Mouse (Mus musculus) intestine, embryonic 15.5 days (tissue): ENCODE data around the gene Trip10. TPM values are rescaled to one million over a fixed set of nuclear protein-coding genes. Genes with fewer than 3 reads are reported as not detected.

Experiments
- ATAC-seq: fragments of 200-750 bp; cut with Nextera tagmentation; 2 replicates; pipeline ENCODE4 v1.8.0; 2017; ENCODE audit warnings: moderate TSS enrichment, moderate library complexity
- H3K27ac ChIP-seq: fragments of 300-500 bp; sonication (generic); 2 replicates; pipeline ENCODE4 v1.5.1; 2015; ENCODE audit warnings: mild to moderate bottlenecking, inconsistent platforms
- H3K27me3 ChIP-seq: fragments of 300-500 bp; sonication (generic); replicated peaks from 2 replicates; pipeline ENCODE4 v1.6.1; 2015; ENCODE audit warnings: inconsistent platforms
- H3K36me3 ChIP-seq: fragments of 300-500 bp; sonication (generic); 2 replicates; pipeline ENCODE4 v1.6.1; 2015; ENCODE audit warnings: inconsistent platforms
- H3K4me1 ChIP-seq: fragments of 300-500 bp; sonication (generic); replicated peaks from 2 replicates; pipeline ENCODE4 v1.6.1; 2015; ENCODE audit warnings: inconsistent platforms
- H3K4me2 ChIP-seq: fragments of 300-500 bp; sonication (generic); replicated peaks from 2 replicates; pipeline ENCODE4 v1.6.1; 2015; ENCODE audit warnings: mild to moderate bottlenecking, inconsistent platforms
- H3K4me3 ChIP-seq: fragments of 300-500 bp; sonication (generic); replicated peaks from 2 replicates; pipeline ENCODE4 v1.5.1; 2015; ENCODE audit warnings: inconsistent platforms
- H3K9ac ChIP-seq: fragments of 300-500 bp; sonication (generic); 2 replicates; pipeline ENCODE4 v1.6.1; 2015; ENCODE audit warnings: inconsistent platforms
- H3K9me3 ChIP-seq: fragments of 300-500 bp; sonication (generic); 2 replicates; pipeline ENCODE4 v1.6.1; 2016; ENCODE audit warnings: inconsistent platforms
- WGBS: fragments of 180-500 bp; shearing (Covaris S2); methylation state at CpG from one replicate; pipeline ENCODE4 v1.1.7; 2015; 5-methylcytosine and 5-hydroxymethylcytosine counted together
- polyA plus RNA-seq: library from polyadenylated mRNA; unstranded; fragments of >200 nt; fragmentation: Nextera tagmentation; extraction: Ambion mirVana; gene quantifications from 2 replicates; pipeline ENCODE4 v1.2.1, GENCODE M21; 2015

Gene Trip10
- polyA plus RNA-seq, 1 experiment from 2014 or later, result 46.1 TPM

GRCm38 (mm10) chr17:57243650-57244370 is 5.4 kb upstream of the Trip10 start:
- Histone ChIP-seq H3K27me3 (no peaks in the 10 kb centered on the region), H3K9me3 (no peaks in the 10 kb centered on the region), H3K4me3 (no peak overlapping the region), H3K9ac (no peak overlapping the region), H3K4me1 (peaks cover 20% of the 10 kb centered on the region), H3K4me2 (no peak overlapping the region), H3K36me3 (peaks cover 15% of the 10 kb centered on the region; the same call in 1 of the 2 replicates), H3K27ac (no peak overlapping the region)
- ATAC-seq, result no peak
- 75% methylated on average over 10 of the region's 10 CpGs for WGBS

- H3K4me3 ChIP-seq, result no peak overlapping the region
- peaks cover 15% of the 10 kb centered on the region; the same call in 1 of the 2 replicates for H3K36me3 ChIP-seq
- no peak overlapping the region for H3K4me2 ChIP-seq
- H3K27me3 ChIP-seq, result no peaks in the 10 kb centered on the region
- H3K9ac ChIP-seq, result no peak overlapping the region
- ATAC-seq, result no peak
- no peaks in the 10 kb centered on the region for H3K9me3 ChIP-seq
- WGBS, result 86% methylated on average over 10 of the region's 10 CpGs
- H3K4me1 ChIP-seq, result peaks cover 21% of the 10 kb centered on the region
- H3K27ac ChIP-seq, result no peak overlapping the region
Measured at GRCm38 (mm10) chr17:57245311-57245929, 3.8 kb upstream of the Trip10 start.

DNA sequence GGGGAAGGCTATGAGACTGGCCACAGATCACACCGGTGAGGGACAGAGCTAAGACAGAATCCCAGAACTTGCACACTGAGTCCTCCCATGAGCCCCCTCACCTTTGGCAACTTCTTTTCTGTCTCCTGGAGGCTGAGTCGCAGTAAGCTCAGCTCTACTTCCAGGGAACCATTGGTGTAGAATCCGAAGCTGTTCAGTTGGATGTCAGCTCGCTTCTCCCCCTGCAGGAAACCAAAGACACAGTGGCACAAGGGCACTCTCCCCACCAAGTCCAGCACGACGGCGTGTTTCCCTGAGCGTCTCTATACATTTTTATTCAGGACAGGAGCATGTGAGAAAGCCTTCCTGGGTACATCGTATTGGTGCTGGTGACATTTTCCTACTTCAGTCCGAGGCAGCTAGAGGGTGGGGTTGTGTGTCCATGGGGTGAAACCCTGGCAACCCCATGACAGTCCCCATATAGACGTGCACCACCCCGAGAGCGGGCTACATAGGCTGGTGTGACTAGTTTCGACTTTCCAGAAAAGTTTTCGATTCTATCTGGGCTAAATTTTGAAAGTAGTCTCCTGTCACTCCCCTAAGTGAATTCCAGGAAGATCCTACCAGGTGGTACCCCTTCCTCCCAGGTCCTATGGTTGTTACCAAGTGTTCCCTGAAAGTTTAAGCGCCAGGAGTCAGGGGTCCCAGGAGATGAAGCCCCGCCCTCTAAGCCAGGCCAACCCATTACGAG is 2.4 kb upstream of the Trip10 start:
- Histone ChIP-seq H3K4me3 (peak overlapping the region; percentile 80), H3K36me3 (peaks cover 11% of the 10 kb centered on the region; the same call in 1 of the 2 replicates), H3K4me2 (peak overlapping the region; percentile 84), H3K9ac (peak overlapping the region; percentile 71), H3K27ac (peak overlapping the region; percentile 93), H3K9me3 (no peaks in the 10 kb centered on the region), H3K27me3 (no peaks in the 10 kb centered on the region), H3K4me1 (peaks cover 27% of the 10 kb centered on the region)
- 3% methylated on average over 18 of the region's 18 CpGs for WGBS
- no peak for ATAC-seq

- under 1% methylated on average over 46 of the region's 46 CpGs for WGBS
- Histone ChIP-seq H3K4me1 (peaks cover 27% of the 10 kb centered on the region), H3K9me3 (no peaks in the 10 kb centered on the region), H3K27ac (peak overlapping the region; percentile 94), H3K36me3 (peaks cover 10% of the 10 kb centered on the region; the same call in 1 of the 2 replicates), H3K27me3 (no peaks in the 10 kb centered on the region), H3K9ac (peak overlapping the region; percentile 71), H3K4me2 (peak overlapping the region; percentile 95), H3K4me3 (peak overlapping the region; percentile 80)
- peak; percentile 88 for ATAC-seq
Measured at GRCm38 (mm10) chr17:57247393-57248200, 1.7 kb upstream of the Trip10 start.

DNA sequence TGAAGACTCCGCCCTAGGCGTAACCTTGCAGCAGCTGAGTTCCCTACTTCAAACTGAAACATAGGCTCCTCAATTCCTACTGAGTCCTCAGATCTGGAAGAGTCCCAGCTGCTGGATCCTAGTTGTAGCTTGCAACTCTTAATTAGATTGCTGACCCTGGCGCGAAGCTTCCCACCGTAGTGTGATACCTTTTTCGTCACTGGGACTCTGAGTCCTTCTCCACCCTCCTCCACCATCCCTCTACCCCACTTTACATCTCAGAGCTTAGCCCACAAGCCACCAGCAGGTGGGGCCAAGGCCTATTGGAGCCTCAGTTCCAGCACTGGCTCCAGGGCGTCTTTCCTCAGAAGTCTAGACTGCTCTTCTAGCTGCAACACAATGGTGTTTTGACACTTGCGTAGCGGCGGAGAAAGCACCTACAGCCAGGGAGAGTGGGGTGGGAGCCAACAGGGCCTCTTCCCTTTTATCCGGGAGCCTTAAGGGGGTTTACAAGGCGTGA is 1.0 kb upstream of the Trip10 start, which contains the start of gene Gpr108:
Gene Gpr108 (minus strand): TSS at position 246 of the 499 bp plus-strand sequence.
- Histone ChIP-seq H3K4me1 (peaks cover 27% of the 10 kb centered on the region), H3K27ac (peak within 1 kb of the TSS; percentile 94), H3K36me3 (peaks cover 8% of the 10 kb centered on the region; the same call in 1 of the 2 replicates), H3K9me3 (no peaks in the 10 kb centered on the region), H3K27me3 (no peaks in the 10 kb centered on the region), H3K9ac (peak within 1 kb of the TSS; percentile 73), H3K4me2 (peak within 1 kb of the TSS; percentile 95), H3K4me3 (peak within 1 kb of the TSS; percentile 80)
- peak; percentile 63 for ATAC-seq
- WGBS, result 1% methylated on average over 12 of the region's 12 CpGs

GRCm38 (mm10) chr17:57248771-57249170 is 484 bp upstream of the Trip10 start:
- Histone ChIP-seq H3K27me3 (no peaks in the 10 kb centered on the region), H3K4me1 (peaks cover 27% of the 10 kb centered on the region), H3K27ac (peak overlapping the region; percentile 94), H3K9ac (peak overlapping the region; percentile 48), H3K9me3 (no peaks in the 10 kb centered on the region), H3K4me2 (peak overlapping the region; percentile 95), H3K36me3 (peaks cover 11% of the 10 kb centered on the region), H3K4me3 (peak overlapping the region; percentile 80)
- no peak for ATAC-seq
- WGBS, result 6% methylated on average over 13 of the region's 13 CpGs

DNA sequence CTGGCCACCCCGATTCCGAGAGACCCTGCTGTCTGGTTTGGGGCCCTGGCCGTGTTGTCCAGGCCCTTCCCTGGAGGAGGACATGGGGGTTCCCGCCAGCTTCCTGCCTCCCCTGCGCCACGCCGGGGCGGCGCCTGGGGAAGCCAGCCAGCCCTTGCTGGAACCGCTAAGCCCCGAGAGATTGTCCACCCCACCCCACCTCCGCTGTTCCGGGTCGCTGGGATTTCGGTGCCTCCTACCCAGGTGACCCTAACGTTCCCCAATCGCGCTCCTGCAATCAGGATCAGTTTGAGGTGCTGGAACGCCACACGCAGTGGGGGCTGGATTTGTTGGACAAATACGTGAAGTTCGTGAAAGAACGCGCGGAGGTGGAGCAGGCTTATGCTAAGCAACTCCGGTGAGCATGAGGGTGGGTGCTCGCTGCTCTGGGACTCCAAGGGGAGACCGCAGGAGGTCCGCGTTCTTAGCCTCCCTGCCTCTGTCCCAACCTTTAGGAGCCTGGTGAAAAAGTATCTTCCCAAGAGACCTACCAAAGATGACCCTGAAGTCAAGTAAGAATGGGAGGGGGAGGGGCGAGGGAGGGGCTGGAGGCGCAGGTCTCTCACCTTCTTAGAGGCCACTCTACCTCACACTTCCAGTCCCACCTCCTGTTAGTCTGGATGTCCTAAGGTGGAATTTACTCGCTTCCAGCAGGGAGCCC is 1.4 kb downstream of the Trip10 start:
- peaks cover 22% of the 10 kb centered on the region for H3K36me3 ChIP-seq
- peak overlapping the region; percentile 80 for H3K4me3 ChIP-seq
- WGBS, result 3% methylated on average over 33 of the region's 33 CpGs
- ATAC-seq, result no peak
- H3K9ac ChIP-seq, result peak overlapping the region; percentile 73
- no peaks in the 10 kb centered on the region for H3K9me3 ChIP-seq
- peak overlapping the region; percentile 95 for H3K4me2 ChIP-seq
- H3K27ac ChIP-seq, result peak overlapping the region; percentile 36; the same call in 1 of the 2 replicates
- peaks cover 22% of the 10 kb centered on the region for H3K4me1 ChIP-seq
- H3K27me3 ChIP-seq, result no peaks in the 10 kb centered on the region

- H3K9ac ChIP-seq, result no peak overlapping the region
- H3K27ac ChIP-seq, result no peak overlapping the region
- H3K9me3 ChIP-seq, result no peaks in the 10 kb centered on the region
- WGBS, result 96% methylated on average over 3 of the region's 3 CpGs
- H3K4me1 ChIP-seq, result peaks cover 17% of the 10 kb centered on the region
- H3K4me3 ChIP-seq, result no peak overlapping the region
- no peak overlapping the region; the same call in 1 of the 2 replicates for H3K4me2 ChIP-seq
- no peak for ATAC-seq
- no peaks in the 10 kb centered on the region for H3K27me3 ChIP-seq
- H3K36me3 ChIP-seq, result peaks cover 27% of the 10 kb centered on the region
Measured at GRCm38 (mm10) chr17:57251431-57251830, 2.2 kb downstream of the Trip10 start.

DNA sequence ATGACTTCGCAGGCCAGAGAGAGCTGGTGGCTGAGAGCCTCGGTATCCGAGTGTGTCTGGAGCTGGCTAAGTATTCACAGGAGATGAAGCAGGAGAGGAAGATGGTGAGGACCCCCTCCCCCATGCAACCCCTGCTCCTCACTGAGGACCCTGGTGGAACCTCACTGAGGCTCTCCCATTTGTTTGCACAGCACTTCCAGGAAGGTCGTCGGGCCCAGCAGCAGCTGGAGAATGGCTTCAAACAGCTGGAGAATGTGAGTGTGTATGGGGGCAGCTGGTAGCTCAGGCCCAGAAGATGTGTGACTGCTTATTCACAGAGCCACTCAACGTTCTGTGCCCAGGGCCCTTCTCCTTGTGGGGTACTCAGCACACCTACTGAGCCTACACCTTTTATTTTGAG is 4.1 kb downstream of the Trip10 start:
- ATAC-seq, result no peak
- WGBS, result 46% methylated on average over 6 of the region's 6 CpGs
- Histone ChIP-seq H3K4me2 (no peak overlapping the region), H3K9ac (no peak overlapping the region), H3K27ac (no peak overlapping the region), H3K4me3 (no peak overlapping the region), H3K36me3 (peaks cover 38% of the 10 kb centered on the region), H3K4me1 (peaks cover 12% of the 10 kb centered on the region), H3K9me3 (no peaks in the 10 kb centered on the region), H3K27me3 (no peaks in the 10 kb centered on the region)

DNA sequence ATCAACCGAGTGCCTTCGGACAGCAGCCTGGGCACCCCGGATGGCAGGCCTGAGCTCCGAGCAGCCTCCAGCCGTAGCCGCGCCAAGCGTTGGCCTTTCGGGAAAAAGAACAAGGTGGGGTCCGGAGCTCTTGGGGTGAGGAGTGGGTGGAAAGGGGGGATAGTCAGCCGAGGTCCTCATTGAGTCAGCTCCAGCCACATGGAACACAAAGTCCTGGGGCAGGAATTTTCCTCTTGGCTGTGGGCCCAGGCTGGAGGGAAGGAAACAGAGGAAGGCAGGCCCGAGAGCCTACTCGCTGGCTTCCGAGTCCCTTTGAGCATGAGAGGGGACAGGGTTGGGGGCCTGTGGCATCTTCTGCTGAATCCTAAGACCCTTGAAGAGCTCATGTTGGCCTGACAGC is 6.1 kb downstream of the Trip10 start:
- ATAC-seq, result no peak
- Histone ChIP-seq H3K9me3 (no peaks in the 10 kb centered on the region), H3K4me1 (peaks cover 6% of the 10 kb centered on the region; the same call in 1 of the 2 replicates), H3K4me3 (no peak overlapping the region), H3K9ac (no peak overlapping the region), H3K27me3 (no peaks in the 10 kb centered on the region), H3K27ac (no peak overlapping the region), H3K4me2 (no peak overlapping the region), H3K36me3 (peaks cover 39% of the 10 kb centered on the region)
- WGBS, result 90% methylated on average over 14 of the region's 14 CpGs

GRCm38 (mm10) chr17:57256921-57257485 is 7.7 kb downstream of the Trip10 start:
- Histone ChIP-seq H3K4me1 (no peaks in the 10 kb centered on the region), H3K4me3 (no peak overlapping the region), H3K36me3 (peaks cover 51% of the 10 kb centered on the region), H3K27me3 (no peaks in the 10 kb centered on the region), H3K9ac (no peak overlapping the region), H3K27ac (no peak overlapping the region), H3K9me3 (no peaks in the 10 kb centered on the region), H3K4me2 (no peak overlapping the region)
- WGBS, result 96% methylated on average over 22 of the region's 22 CpGs
- no peak for ATAC-seq
